Mouse (Mus musculus): ENCODE results near the gene Hint1. TPM values are rescaled to one million over a fixed set of nuclear protein-coding genes. Genes with fewer than 3 reads are reported as not detected.

Hint1 gene
- polyA plus RNA-seq, 1 experiment from 2014 or later = 868 TPM

Other genes starting within 250 kb of the Hint1 start
- 152 and 153 TPM in 2 replicates for gene Cdc42se2, start 78.7 kb upstream of the Hint1 start, polyA plus RNA-seq (2014; fragmentation: Nextera tagmentation; extraction: Ambion mirVana)
- gene Lyrm7, start 5.5 kb upstream of the Hint1 start, polyA plus RNA-seq (2014; fragmentation: Nextera tagmentation; extraction: Ambion mirVana) = 12.1 and 16.5 TPM in 2 replicates
- gene Gpx3, start 36.1 kb downstream of the Hint1 start, polyA plus RNA-seq (2014; fragmentation: Nextera tagmentation; extraction: Ambion mirVana) = 67.9 and 69.9 TPM in 2 replicates
- gene Tnip1, start 96.5 kb downstream of the Hint1 start, polyA plus RNA-seq (2014; fragmentation: Nextera tagmentation; extraction: Ambion mirVana) = 16.1 TPM in 2 replicates
- gene Anxa6, start 167.1 kb downstream of the Hint1 start, polyA plus RNA-seq (2014; fragmentation: Nextera tagmentation; extraction: Ambion mirVana) = 42.3 and 106 TPM in 2 replicates
- 0.37 TPM in 1 of 2 replicates, not detected in the other for gene Ccdc69, start 211.7 kb downstream of the Hint1 start, polyA plus RNA-seq (2014; fragmentation: Nextera tagmentation; extraction: Ambion mirVana)
- 30.0 and 32.5 TPM in 2 replicates for gene Gm2a, start 231.7 kb downstream of the Hint1 start, polyA plus RNA-seq (2014; fragmentation: Nextera tagmentation; extraction: Ambion mirVana)